In genomic region chr10:129623251-129623650, GRCm38 (mm10) we compare ENCODE assay signal across 29 mouse cellular contexts. TPM values are rescaled to one million over a fixed set of nuclear protein-coding genes. Genes with fewer than 3 reads are reported as not detected.
"Had no signal": no experiment of that assay in that cellular context is flagged by ENCODE, and none has a peak within 500 bp of the region (broad histone marks: within the 10 kb centered on the region; RNA-seq: fewer than 3 reads in every experiment).

No protein-coding gene starts in this region.

- H3K27me3 ChIP-seq: kidney, embryonic 15.5 days; limb, embryonic 12.5 days; limb, embryonic 15.5 days; midbrain, embryonic 13.5 days; neural tube, embryonic 13.5 days; stomach, embryonic 15.5 days had no signal

- H3K9ac ChIP-seq: kidney, embryonic 15.5 days; limb, embryonic 12.5 days; limb, embryonic 15.5 days; liver, embryonic 14.5 days; liver, postnatal 0 days; lung, embryonic 14.5 days; midbrain, embryonic 13.5 days; neural tube, embryonic 13.5 days; stomach, embryonic 15.5 days had no signal

- H3K9me3 ChIP-seq: kidney, embryonic 15.5 days; limb, embryonic 12.5 days; limb, embryonic 15.5 days; midbrain, embryonic 13.5 days; neural tube, embryonic 13.5 days; stomach, embryonic 15.5 days had no signal

- H3K27ac ChIP-seq: kidney, embryonic 15.5 days; limb, embryonic 12.5 days; limb, embryonic 15.5 days; liver, embryonic 14.5 days; macrophage; midbrain, embryonic 13.5 days; neural tube, embryonic 13.5 days; stomach, embryonic 15.5 days had no signal

- H3K4me3 ChIP-seq: kidney, embryonic 15.5 days; limb, embryonic 12.5 days; limb, embryonic 15.5 days; midbrain, embryonic 13.5 days; myocyte; neural tube, embryonic 13.5 days; stomach, embryonic 15.5 days had no signal

- ATAC-seq: liver, postnatal 0 days; lung, postnatal 0 days; midbrain, embryonic 13.5 days had no signal

- H3K36me3 ChIP-seq: kidney, embryonic 15.5 days; limb, embryonic 12.5 days; limb, embryonic 15.5 days; midbrain, embryonic 13.5 days; neural tube, embryonic 13.5 days; stomach, embryonic 15.5 days had no signal

- H3K4me2 ChIP-seq: kidney, embryonic 15.5 days; limb, embryonic 12.5 days; limb, embryonic 15.5 days; liver, embryonic 11.5 days; lung, embryonic 14.5 days; midbrain, embryonic 13.5 days; neural tube, embryonic 13.5 days; stomach, embryonic 15.5 days had no signal

- DNase-seq: kidney, adult 8-10 months; kidney, postnatal 10 days; kidney, postnatal 36 days; left cerebral cortex, postnatal 4 days; liver, postnatal 0 days; lung, embryonic 14.5 days; right cerebral cortex, adult 18-20 months; right cerebral cortex, postnatal 14 days; spleen, adult 18-20 months; thymus, postnatal 25 days had no signal

- H3K4me1 ChIP-seq: kidney, embryonic 15.5 days; limb, embryonic 12.5 days; limb, embryonic 15.5 days; midbrain, embryonic 13.5 days; neural tube, embryonic 13.5 days; stomach, embryonic 15.5 days had no signal

RNA-seq across cellular contexts. Expression of gene Olfr798, which starts 4.5 kb away (rescaled TPM):
- total RNA-seq: layer of hippocampus, adult 8-10 months; layer of hippocampus, postnatal 14 days; left cerebral cortex, adult 8-10 months; left cerebral cortex, postnatal 14 days; left cerebral cortex, postnatal 4 days; megakaryocyte, adult 5-6 weeks; monocyte, adult 5-6 weeks; neutrophil, adult 5-6 weeks had no signal
- polyA plus RNA-seq: kidney, embryonic 15.5 days; limb, embryonic 12.5 days; limb, embryonic 15.5 days; liver, embryonic 11.5 days; liver, embryonic 14.5 days; liver, postnatal 0 days; lung, embryonic 14.5 days; lung, postnatal 0 days; macrophage; midbrain, embryonic 13.5 days; myocyte; neural tube, embryonic 13.5 days; stomach, embryonic 15.5 days; thymus, postnatal 0 days had no signal

RNA-seq across cellular contexts. Expression of gene Olfr796, which starts 10.9 kb away (rescaled TPM):
- total RNA-seq: layer of hippocampus, adult 8-10 months; layer of hippocampus, postnatal 14 days; left cerebral cortex, adult 8-10 months; left cerebral cortex, postnatal 14 days; left cerebral cortex, postnatal 4 days; megakaryocyte, adult 5-6 weeks; monocyte, adult 5-6 weeks; neutrophil, adult 5-6 weeks had no signal
- polyA plus RNA-seq: kidney, embryonic 15.5 days; limb, embryonic 12.5 days; limb, embryonic 15.5 days; liver, embryonic 11.5 days; liver, embryonic 14.5 days; liver, postnatal 0 days; lung, embryonic 14.5 days; lung, postnatal 0 days; macrophage; midbrain, embryonic 13.5 days; myocyte; neural tube, embryonic 13.5 days; stomach, embryonic 15.5 days; thymus, postnatal 0 days had no signal

RNA-seq across cellular contexts. Expression of gene Olfr799, which starts 14.0 kb away (rescaled TPM):
- total RNA-seq: layer of hippocampus, adult 8-10 months; layer of hippocampus, postnatal 14 days; left cerebral cortex, adult 8-10 months; left cerebral cortex, postnatal 14 days; left cerebral cortex, postnatal 4 days; megakaryocyte, adult 5-6 weeks; monocyte, adult 5-6 weeks had no signal
- polyA plus RNA-seq: kidney, embryonic 15.5 days; limb, embryonic 12.5 days; limb, embryonic 15.5 days; liver, embryonic 11.5 days; liver, embryonic 14.5 days; liver, postnatal 0 days; lung, embryonic 14.5 days; lung, postnatal 0 days; macrophage; midbrain, embryonic 13.5 days; myocyte; neural tube, embryonic 13.5 days; stomach, embryonic 15.5 days; thymus, postnatal 0 days had no signal

RNA-seq across cellular contexts. Expression of gene Olfr800, which starts 34.2 kb away (rescaled TPM):
- total RNA-seq: layer of hippocampus, adult 8-10 months; layer of hippocampus, postnatal 14 days; left cerebral cortex, adult 8-10 months; left cerebral cortex, postnatal 14 days; left cerebral cortex, postnatal 4 days; megakaryocyte, adult 5-6 weeks; monocyte, adult 5-6 weeks; neutrophil, adult 5-6 weeks had no signal
- polyA plus RNA-seq: kidney, embryonic 15.5 days; limb, embryonic 12.5 days; limb, embryonic 15.5 days; liver, embryonic 11.5 days; liver, embryonic 14.5 days; liver, postnatal 0 days; lung, embryonic 14.5 days; lung, postnatal 0 days; macrophage; midbrain, embryonic 13.5 days; myocyte; neural tube, embryonic 13.5 days; stomach, embryonic 15.5 days; thymus, postnatal 0 days had no signal

RNA-seq across cellular contexts. Expression of gene Olfr801, which starts 50.4 kb away (rescaled TPM):
- total RNA-seq: layer of hippocampus, adult 8-10 months; layer of hippocampus, postnatal 14 days; left cerebral cortex, adult 8-10 months; left cerebral cortex, postnatal 14 days; left cerebral cortex, postnatal 4 days; megakaryocyte, adult 5-6 weeks; monocyte, adult 5-6 weeks; neutrophil, adult 5-6 weeks had no signal
- polyA plus RNA-seq: kidney, embryonic 15.5 days; limb, embryonic 12.5 days; limb, embryonic 15.5 days; liver, embryonic 11.5 days; liver, embryonic 14.5 days; liver, postnatal 0 days; lung, embryonic 14.5 days; lung, postnatal 0 days; macrophage; midbrain, embryonic 13.5 days; myocyte; neural tube, embryonic 13.5 days; stomach, embryonic 15.5 days; thymus, postnatal 0 days had no signal
